Mouse (Mus musculus) liver, embryonic 14.5 days (tissue): Measurements from ENCODE around the gene Tat.

Experiments
- CTCF ChIP-seq: IDR thresholded peaks from 2 replicates; pipeline ENCODE4 v1.5.1; 2016; ENCODE audit warnings: antibody characterized with exemption, low read depth, control low read depth
- EP300 ChIP-seq: IDR thresholded peaks from 2 replicates; pipeline ENCODE4 v1.6.1; 2016; ENCODE audit warnings: antibody characterized with exemption, low read depth

DNA sequence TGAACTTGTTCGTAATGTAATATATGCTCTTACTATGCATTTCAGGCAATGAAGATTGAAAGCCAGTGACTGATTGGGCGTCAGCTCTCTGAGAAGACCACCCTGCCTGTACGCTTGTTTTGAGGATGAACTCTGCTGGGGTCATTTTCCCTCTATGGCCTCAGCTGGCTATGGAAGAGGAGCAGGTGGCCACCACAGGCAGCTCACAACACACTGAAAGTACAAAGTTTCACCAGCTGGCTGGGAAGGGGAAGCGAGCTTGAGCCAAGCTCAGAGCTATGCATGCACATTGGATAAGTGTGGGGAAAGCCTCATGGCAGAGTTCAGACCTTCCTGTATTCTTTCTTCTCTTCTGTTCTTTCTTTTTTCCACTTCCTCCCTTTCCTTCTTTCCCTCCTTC, 31.1 kb upstream of the Tat start:
- TF ChIP-seq CTCF (no peak), EP300 (no peak)
